Mouse (Mus musculus) small intestine, adult 2 months (tissue): ENCODE measurements around the gene Tnfrsf21.

Source experiments
- CTCF ChIP-seq: fragments of 200-500 bp; IDR thresholded peaks from 2 replicates; pipeline ENCODE4 v1.5.1; 2012; ENCODE audit warnings: low read depth, mild to moderate bottlenecking, control low read depth, inconsistent platforms, low read length, moderate library complexity, mixed read lengths; ENCODE audit not compliant: insufficient replicate concordance, insufficient read length; ENCODE audit errors: extremely low read depth
- POLR2A ChIP-seq: fragments of 200-500 bp; IDR thresholded peaks from 2 replicates; pipeline ENCODE4 v1.6.1; 2012; ENCODE audit warnings: low read depth, mild to moderate bottlenecking, control low read depth, inconsistent platforms, low read length, moderate library complexity

DNA sequence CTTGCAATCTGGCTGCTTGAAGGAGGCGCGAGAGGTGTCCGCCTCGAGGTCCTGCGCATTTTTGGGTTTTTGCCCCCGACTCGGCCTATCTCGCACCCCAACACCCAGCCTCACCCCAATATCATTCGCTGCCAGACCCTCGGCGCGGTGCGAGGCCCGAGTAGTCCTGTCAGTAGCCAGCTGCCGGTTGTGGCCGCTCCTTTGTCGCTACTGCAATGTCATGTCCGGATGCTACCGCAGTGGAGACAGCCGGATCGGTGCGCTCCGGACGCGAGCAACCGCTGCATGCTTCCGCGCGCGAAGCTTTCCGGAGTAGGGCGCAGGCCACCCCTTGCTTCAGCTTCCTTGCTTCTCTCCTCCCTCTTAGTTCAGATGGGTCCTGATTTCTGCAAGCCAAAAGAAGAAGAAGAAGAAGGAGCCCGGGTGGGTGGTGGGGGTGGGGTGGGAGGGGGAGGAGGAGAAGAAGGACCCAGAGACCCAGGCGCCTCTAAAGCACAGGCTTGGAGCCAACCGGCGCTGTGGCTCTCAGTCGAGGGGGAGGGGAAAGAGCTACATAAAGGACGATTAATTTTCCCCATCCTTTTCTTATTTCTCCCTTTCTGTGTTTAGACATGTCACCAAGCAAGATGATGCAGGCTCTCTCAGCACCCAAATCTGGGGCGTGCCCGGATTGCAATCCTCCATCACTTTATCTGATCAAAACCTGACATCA is 1.1 kb downstream of the Tnfrsf21 start:
- TF ChIP-seq CTCF (no peak), POLR2A (no peak)
